Mouse (Mus musculus) myocyte (in vitro differentiated cells): ENCODE measurements around the gene Itgb6. TPM values are rescaled to one million over a fixed set of nuclear protein-coding genes. Genes with fewer than 3 reads are reported as not detected.

Source experiments
- H3K27me3 ChIP-seq: one replicate; pipeline ENCODE4 v1.6.1; 2011; ENCODE audit not compliant: control insufficient read depth, insufficient read depth, insufficient read length
- H3K36me3 ChIP-seq: one replicate; pipeline ENCODE4 v1.6.1; 2011; ENCODE audit not compliant: control insufficient read depth, insufficient read depth
- H3K4me2 ChIP-seq: one replicate; pipeline ENCODE4 v1.6.1; 2011; ENCODE audit warnings: low read depth, control low read depth
- H3K4me3 ChIP-seq: one replicate; pipeline ENCODE4 v1.5.1; 2011; ENCODE audit warnings: mild to moderate bottlenecking, control low read depth, moderate library complexity
- H3K79me2 ChIP-seq: one replicate; pipeline ENCODE4 v1.6.1; 2011; ENCODE audit not compliant: control insufficient read depth, insufficient read depth
- H3ac ChIP-seq: one replicate; pipeline ENCODE4 v1.6.1; 2011; ENCODE audit not compliant: control insufficient read depth, insufficient read length
- CEBPB ChIP-seq: IDR thresholded peaks from 2 replicates; pipeline ENCODE4 v1.6.1; 2011; ENCODE audit warnings: mild to moderate bottlenecking, moderate library complexity; ENCODE audit not compliant: poor library complexity, insufficient read depth, severe bottlenecking
- E2F4 ChIP-seq: IDR thresholded peaks from one replicate; pipeline ENCODE4 v1.6.1; 2011; ENCODE audit warnings: mild to moderate bottlenecking, control low read depth, moderate library complexity; ENCODE audit not compliant: insufficient read depth
- MAX ChIP-seq: IDR thresholded peaks from one replicate; pipeline ENCODE4 v1.6.1; 2011; ENCODE audit warnings: low read depth, mild to moderate bottlenecking, control low read depth
- MYOD1 ChIP-seq, 3 experiments: IDR thresholded peaks; one replicate each; pipeline ENCODE4 v1.6.1; 2011; ENCODE audit warnings: control low read depth in 2 of 3, low read depth in 2 of 3, mild to moderate bottlenecking in 2 of 3, moderate library complexity in 1 of 3; ENCODE audit not compliant: insufficient read length in 2 of 3, control insufficient read depth in 1 of 3
- MYOG ChIP-seq, 3 experiments: IDR thresholded peaks; one replicate each; pipeline ENCODE4 v1.6.1; 2011; ENCODE audit warnings: control low read depth in 2 of 3, low read depth in 2 of 3, mild to moderate bottlenecking in 2 of 3; ENCODE audit not compliant: insufficient read length in 2 of 3, control insufficient read depth in 1 of 3, insufficient read depth in 1 of 3
- POLR2A ChIP-seq: IDR thresholded peaks from one replicate; pipeline ENCODE4 v1.6.1; 2011; ENCODE audit warnings: low read depth, mild to moderate bottlenecking, control low read depth, moderate library complexity; ENCODE audit not compliant: insufficient read length
- POLR2AphosphoS2 ChIP-seq: IDR thresholded peaks from one replicate; pipeline ENCODE4 v1.6.1; 2011; ENCODE audit warnings: low read depth, control low read depth; ENCODE audit not compliant: insufficient read length
- REST ChIP-seq: IDR thresholded peaks from one replicate; pipeline ENCODE4 v1.6.1; 2011; ENCODE audit warnings: mild to moderate bottlenecking, control low read depth, moderate library complexity; ENCODE audit not compliant: insufficient read depth, insufficient read length
- SRF ChIP-seq: IDR thresholded peaks from one replicate; pipeline ENCODE4 v1.6.1; 2011; ENCODE audit warnings: low read depth; ENCODE audit not compliant: control insufficient read depth, insufficient read length
- TCF12 ChIP-seq: IDR thresholded peaks from one replicate; pipeline ENCODE4 v1.6.1; 2011; ENCODE audit warnings: mild to moderate bottlenecking, control low read depth; ENCODE audit not compliant: poor library complexity, insufficient read depth, severe bottlenecking
- TCF3 ChIP-seq: IDR thresholded peaks from one replicate; pipeline ENCODE4 v1.6.1; 2011; ENCODE audit warnings: low read depth, control low read depth; ENCODE audit not compliant: insufficient read length
- USF1 ChIP-seq: IDR thresholded peaks from one replicate; pipeline ENCODE4 v1.6.1; 2011; ENCODE audit warnings: low read depth, mild to moderate bottlenecking, control low read depth, moderate library complexity
- polyA plus RNA-seq: library from polyadenylated mRNA; unstranded; fragments of >200 nt; fragmentation: generic; extraction: Trizol; gene quantifications from one replicate; pipeline ENCODE4 v1.2.1, GENCODE M21; 2012; ENCODE audit warnings: missing spikeins

The Itgb6 gene
- polyA plus RNA-seq, 1 experiment = 3.9 TPM

DNA sequence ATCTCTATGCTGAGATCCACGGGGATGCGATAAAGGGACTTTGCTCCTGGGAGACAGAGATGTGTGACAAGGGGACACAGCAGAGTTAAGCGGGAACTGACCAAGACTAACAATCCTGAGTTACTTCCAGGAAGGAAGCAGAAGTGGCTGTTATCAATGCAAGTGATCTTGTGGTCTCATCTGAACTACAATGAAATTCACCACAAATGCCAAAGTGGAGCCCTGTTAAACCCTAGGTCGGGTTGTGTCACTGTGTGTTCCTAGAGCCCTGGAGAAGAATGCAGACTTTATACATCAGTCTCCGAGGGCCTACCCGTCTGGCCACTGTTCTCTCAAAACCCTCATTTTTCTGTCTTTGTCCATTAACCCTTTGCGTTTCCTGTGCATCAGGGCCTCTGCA, 8.0 kb downstream of the Itgb6 start:
- Histone ChIP-seq H3K4me3 (no peak overlapping the region), H3K79me2 (no peaks in the 10 kb centered on the region), H3K36me3 (no peaks in the 10 kb centered on the region)

GRCm38 (mm10) chr2:60713857-60714256, 8.6 kb downstream of the Itgb6 start:
- Histone ChIP-seq H3K4me2 (no peak overlapping the region), H3K4me3 (no peak overlapping the region), H3K79me2 (no peaks in the 10 kb centered on the region), H3K27me3 (no peaks in the 10 kb centered on the region), H3K36me3 (no peaks in the 10 kb centered on the region), H3ac (no peak overlapping the region)
- no peak for TF ChIP-seq TCF3
- TF ChIP-seq POLR2AphosphoS2 = no peak
- no peak for TF ChIP-seq MYOD1 (IDR thresholded peaks at IDR 0.05; ENCODE audit: control insufficient read depth in 1 of 3, insufficient read length in 2 of 3, low read depth in 2 of 3)

More for the DNA sequence above, 8.0 kb downstream of the Itgb6 start:
- no peaks in the 10 kb centered on the region for H3K27me3 ChIP-seq
- TF ChIP-seq TCF3 (no peak), MYOD1 (IDR thresholded peaks at IDR 0.05; ENCODE audit: control insufficient read depth in 1 of 3, insufficient read length in 2 of 3, low read depth in 2 of 3) (no peak), POLR2A (no peak), REST (no peak), TCF12 (no peak), MAX (no peak)
- no peak overlapping the region for H3K4me2 ChIP-seq
- no peak overlapping the region for H3ac ChIP-seq

- H3K79me2 ChIP-seq = no peaks in the 10 kb centered on the region
- no peaks in the 10 kb centered on the region for H3K27me3 ChIP-seq
- H3K36me3 ChIP-seq = no peaks in the 10 kb centered on the region
- TF ChIP-seq TCF3 = peak; percentile 76
- TF ChIP-seq MYOG (IDR thresholded peaks at IDR 0.05; ENCODE audit: control insufficient read depth in 1 of 3, insufficient read depth in 1 of 3, insufficient read length in 2 of 3, low read depth in 2 of 3) = peak in 2 of 3 experiments; percentile 78 to 83
- TF ChIP-seq MYOD1 (IDR thresholded peaks at IDR 0.05; ENCODE audit: control insufficient read depth in 1 of 3, insufficient read length in 2 of 3, low read depth in 2 of 3) = peak; percentile 60 to 92 (median 80)
- no peak for TF ChIP-seq POLR2AphosphoS2
- peak; percentile 91 for TF ChIP-seq TCF12
- H3K4me2 ChIP-seq = no peak overlapping the region
- no peak overlapping the region for H3K4me3 ChIP-seq
- no peak overlapping the region for H3ac ChIP-seq
Observed at GRCm38 (mm10) chr2:60712891-60713290, 9.6 kb downstream of the Itgb6 start.

- Histone ChIP-seq H3K27me3 (no peaks in the 10 kb centered on the region), H3K4me3 (no peak overlapping the region), H3K4me2 (no peak overlapping the region), H3ac (no peak overlapping the region), H3K79me2 (no peaks in the 10 kb centered on the region), H3K36me3 (no peaks in the 10 kb centered on the region)
- TF ChIP-seq POLR2A = no peak
- no peak for TF ChIP-seq CEBPB
- no peak for TF ChIP-seq MYOG (IDR thresholded peaks at IDR 0.05; ENCODE audit: control insufficient read depth in 1 of 3, insufficient read depth in 1 of 3, insufficient read length in 2 of 3, low read depth in 2 of 3)
- no peak for TF ChIP-seq REST
- TF ChIP-seq TCF12 = no peak
- no peak for TF ChIP-seq MYOD1 (IDR thresholded peaks at IDR 0.05; ENCODE audit: control insufficient read depth in 1 of 3, insufficient read length in 2 of 3, low read depth in 2 of 3)
- TF ChIP-seq POLR2AphosphoS2 = no peak
Observed at GRCm38 (mm10) chr2:60712483-60712882, 10.0 kb downstream of the Itgb6 start.

DNA sequence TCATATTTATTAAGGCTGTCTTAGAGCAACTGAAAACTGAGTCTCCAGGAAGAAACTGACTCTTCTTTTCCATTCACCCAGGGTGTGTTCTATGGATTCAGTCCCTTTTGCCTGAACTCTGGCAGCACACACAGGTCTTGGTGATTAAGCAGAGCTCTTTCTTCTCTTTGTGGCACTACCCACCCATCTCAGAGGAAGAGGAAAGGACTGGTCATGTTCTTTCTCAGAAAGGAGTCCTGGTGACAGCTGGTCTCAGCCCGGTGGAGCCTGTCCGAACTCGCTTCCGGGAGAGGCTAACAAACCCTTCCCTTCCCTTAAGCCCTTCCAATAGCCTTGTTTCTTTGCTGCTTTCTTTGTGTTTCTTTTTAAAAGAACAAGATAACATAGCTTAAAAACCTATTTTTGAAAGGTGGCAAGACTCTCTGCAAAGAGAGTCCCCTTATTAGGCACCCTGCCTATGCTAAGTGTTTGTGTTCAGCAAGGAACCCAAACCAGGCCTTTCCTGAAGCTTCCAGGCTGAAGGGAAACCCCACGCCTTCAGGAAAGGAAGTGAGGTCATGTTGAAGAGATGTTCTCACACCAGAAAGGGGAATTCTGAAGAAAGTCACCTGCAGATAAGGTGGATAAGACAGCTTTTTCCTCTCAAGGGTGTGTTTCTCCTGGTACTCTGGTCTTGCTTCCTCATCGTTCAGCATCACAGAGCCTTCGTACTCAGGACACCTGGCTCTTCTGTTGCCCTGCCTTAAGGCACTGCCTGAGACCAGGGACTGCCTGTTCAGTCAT, 11.2 kb downstream of the Itgb6 start:
- Histone ChIP-seq H3K4me3 (no peak overlapping the region), H3K27me3 (no peaks in the 10 kb centered on the region), H3ac (no peak overlapping the region), H3K36me3 (no peaks in the 10 kb centered on the region), H3K4me2 (no peak overlapping the region), H3K79me2 (no peaks in the 10 kb centered on the region)
- peak in 1 of 3 experiments; percentile 28 for TF ChIP-seq MYOG (IDR thresholded peaks at IDR 0.05; ENCODE audit: control insufficient read depth in 1 of 3, insufficient read depth in 1 of 3, insufficient read length in 2 of 3, low read depth in 2 of 3)
- no peak for TF ChIP-seq REST

GRCm38 (mm10) chr2:60710317-60710716, 12.1 kb downstream of the Itgb6 start:
- Histone ChIP-seq H3K4me3 (no peak overlapping the region), H3K36me3 (no peaks in the 10 kb centered on the region), H3K27me3 (no peaks in the 10 kb centered on the region), H3K79me2 (no peaks in the 10 kb centered on the region), H3K4me2 (no peak overlapping the region), H3ac (no peak overlapping the region)
- TF ChIP-seq SRF = no peak
- no peak for TF ChIP-seq CEBPB
- TF ChIP-seq TCF3 = peak; percentile 99
- no peak for TF ChIP-seq USF1
- TF ChIP-seq TCF12 = peak; percentile 98
- TF ChIP-seq MYOD1 (IDR thresholded peaks at IDR 0.05; ENCODE audit: control insufficient read depth in 1 of 3, insufficient read length in 2 of 3, low read depth in 2 of 3) = peak; percentile 97 to 100 (median 100)
- peak; percentile 95 to 98 (median 97) for TF ChIP-seq MYOG (IDR thresholded peaks at IDR 0.05; ENCODE audit: control insufficient read depth in 1 of 3, insufficient read depth in 1 of 3, insufficient read length in 2 of 3, low read depth in 2 of 3)
- TF ChIP-seq REST = no peak
- TF ChIP-seq E2F4 = no peak
- TF ChIP-seq POLR2AphosphoS2 = no peak
- no peak for TF ChIP-seq POLR2A
- no peak for TF ChIP-seq MAX
